Mouse (Mus musculus): ENCODE data around the gene Thnsl2. TPM values are rescaled to one million over a fixed set of nuclear protein-coding genes. Genes with fewer than 3 reads are reported as not detected.

Thnsl2 gene
- polyA plus RNA-seq, 1 experiment from 2014 or later = 6.4 TPM

DNA sequence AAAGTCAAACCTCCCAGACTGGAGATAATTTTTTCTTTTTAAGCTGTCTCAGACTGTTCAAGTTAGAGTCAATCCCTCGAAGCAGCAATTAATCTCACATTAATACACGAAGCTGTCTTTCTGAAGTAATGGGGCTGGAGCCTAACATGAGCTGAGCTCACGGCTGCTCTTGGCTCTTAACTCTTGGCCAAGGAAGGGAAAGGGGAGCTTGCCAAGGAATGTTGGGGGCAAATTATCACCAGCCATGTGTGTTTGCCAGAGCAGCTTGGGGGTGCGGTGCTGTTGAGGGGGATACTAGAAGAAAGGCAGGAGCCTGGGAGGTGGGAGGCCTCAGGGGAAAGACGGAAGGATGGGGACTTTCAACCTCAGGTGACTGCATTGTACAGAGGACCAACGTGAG is 63.0 kb downstream of the Thnsl2 start:
- no peak overlapping the region for H3K27ac ChIP-seq (replicated peaks)
- H3K9me3 ChIP-seq (replicated peaks) = no peaks in the 10 kb centered on the region
- no peak for DNase-seq (ENCODE audit: low spot score)
- WGBS = 87% methylated on average over 6 of the region's 6 CpGs
- H3K36me3 ChIP-seq = no peaks in the 10 kb centered on the region
- no peaks in the 10 kb centered on the region for H3K27me3 ChIP-seq (ENCODE audit: low read depth, poor library complexity, severe bottlenecking)
- H3K4me1 ChIP-seq = no peaks in the 10 kb centered on the region
- H3K4me3 ChIP-seq = no peak overlapping the region

Other genes starting within 250 kb of the Thnsl2 start
- not detected in 2 replicates for gene Tex37, start 225.5 kb downstream of the Thnsl2 start, polyA plus RNA-seq (2016; fragmentation: Nextera tagmentation; extraction: Ambion mirVana)
- gene Foxi3, start 187.9 kb downstream of the Thnsl2 start, polyA plus RNA-seq (2016; fragmentation: Nextera tagmentation; extraction: Ambion mirVana) = 0.10 TPM in 1 of 2 replicates, not detected in the other
- not detected in 2 replicates for gene Fabp1, start 55.4 kb upstream of the Thnsl2 start, polyA plus RNA-seq (2016; fragmentation: Nextera tagmentation; extraction: Ambion mirVana)
- 32.2 and 34.2 TPM in 2 replicates for gene Krcc1, start 127.2 kb upstream of the Thnsl2 start, polyA plus RNA-seq (2016; fragmentation: Nextera tagmentation; extraction: Ambion mirVana)
- gene Smyd1, start 177.8 kb upstream of the Thnsl2 start, polyA plus RNA-seq (2016; fragmentation: Nextera tagmentation; extraction: Ambion mirVana) = 0.21 TPM in 1 of 2 replicates, not detected in the other
- gene Cd8b1, start 178.3 kb upstream of the Thnsl2 start, polyA plus RNA-seq (2016; fragmentation: Nextera tagmentation; extraction: Ambion mirVana) = 0.10 and 0.17 TPM in 2 replicates
- not detected in 2 replicates for gene Cd8a, start 229.0 kb upstream of the Thnsl2 start, polyA plus RNA-seq (2016; fragmentation: Nextera tagmentation; extraction: Ambion mirVana)

Data from midbrain, embryonic 10.5 days (tissue).